Mouse (Mus musculus): ENCODE measurements around the gene Ppp5c. TPM values are rescaled to one million over a fixed set of nuclear protein-coding genes. Genes with fewer than 3 reads are reported as not detected.

Gene Ppp5c
- total RNA-seq, 2 experiments from 2014 or later = 110 to 120 TPM

GRCm38 (mm10) chr7:17019426-17020166 lies 8.1 kb downstream of the Ppp5c start:
- no peak for DNase-seq
- intact Hi-C loops (cut with DNase I) = no loop called here

DNA sequence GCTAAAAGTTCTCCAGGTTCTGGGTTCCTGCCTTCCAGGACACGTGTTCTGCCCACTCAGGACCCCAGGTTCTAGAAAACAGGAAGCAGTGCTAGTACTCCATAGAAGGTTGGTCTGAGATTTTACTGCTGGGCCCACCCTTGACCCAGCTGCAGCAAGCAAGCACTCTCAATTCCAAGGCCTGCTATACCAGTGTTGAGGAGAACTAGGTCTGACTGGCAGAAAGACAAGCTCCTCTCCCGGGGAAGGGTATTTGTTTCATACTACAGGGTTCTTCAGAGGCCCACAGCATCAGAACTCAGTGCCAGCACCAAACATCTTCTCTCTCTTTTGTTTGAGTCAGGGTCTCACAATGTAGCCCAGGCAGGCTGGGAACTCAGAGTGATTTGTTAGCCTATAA lies 9.8 kb downstream of the Ppp5c start:
- intact Hi-C loops (cut with DNase I) = no loop called here
- no peak for DNase-seq

DNA sequence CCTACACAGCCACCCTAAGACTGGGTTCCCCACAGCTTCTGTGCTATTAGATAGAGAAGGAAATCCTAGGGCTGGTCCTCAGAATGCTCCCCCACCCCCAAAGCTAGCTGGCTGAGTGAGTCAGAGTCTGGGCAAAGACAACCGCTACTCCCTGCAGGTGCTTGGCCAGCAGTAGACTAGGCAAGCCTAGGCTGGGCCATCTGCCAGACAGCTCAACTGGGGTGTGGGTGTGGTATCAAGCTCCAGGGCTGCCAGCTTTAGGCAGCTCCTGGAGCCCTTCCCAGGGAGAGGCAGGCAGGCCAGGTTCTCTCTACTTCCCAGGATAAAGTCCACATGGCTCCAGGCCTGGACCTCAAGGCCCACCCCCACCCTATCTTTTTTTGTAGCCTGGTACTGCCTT lies 10.7 kb downstream of the Ppp5c start:
- intact Hi-C loops (cut with DNase I) = no loop called here
- peak; percentile 97 for DNase-seq

DNA sequence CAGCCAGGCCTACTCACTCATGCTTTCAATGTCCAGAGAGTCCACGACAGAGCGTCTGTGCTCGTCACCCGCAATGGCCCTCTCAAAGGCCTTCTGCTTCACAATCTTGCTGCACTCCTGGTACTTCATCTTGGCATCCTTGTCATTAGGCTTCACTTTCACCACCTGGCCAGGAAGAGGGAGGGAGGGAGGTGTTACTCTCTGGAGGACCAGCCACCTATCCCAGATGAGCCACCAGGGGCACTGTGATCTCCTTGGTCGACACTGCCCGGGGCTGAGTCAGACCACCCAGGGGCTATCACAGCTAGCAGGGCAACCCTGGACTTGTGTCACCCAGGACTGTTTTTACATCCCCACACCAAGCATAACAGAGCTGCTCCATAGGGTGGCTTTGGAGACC lies 12.3 kb downstream of the Ppp5c start:
- intact Hi-C loops (cut with DNase I) = no loop called here
- DNase-seq = no peak

DNA sequence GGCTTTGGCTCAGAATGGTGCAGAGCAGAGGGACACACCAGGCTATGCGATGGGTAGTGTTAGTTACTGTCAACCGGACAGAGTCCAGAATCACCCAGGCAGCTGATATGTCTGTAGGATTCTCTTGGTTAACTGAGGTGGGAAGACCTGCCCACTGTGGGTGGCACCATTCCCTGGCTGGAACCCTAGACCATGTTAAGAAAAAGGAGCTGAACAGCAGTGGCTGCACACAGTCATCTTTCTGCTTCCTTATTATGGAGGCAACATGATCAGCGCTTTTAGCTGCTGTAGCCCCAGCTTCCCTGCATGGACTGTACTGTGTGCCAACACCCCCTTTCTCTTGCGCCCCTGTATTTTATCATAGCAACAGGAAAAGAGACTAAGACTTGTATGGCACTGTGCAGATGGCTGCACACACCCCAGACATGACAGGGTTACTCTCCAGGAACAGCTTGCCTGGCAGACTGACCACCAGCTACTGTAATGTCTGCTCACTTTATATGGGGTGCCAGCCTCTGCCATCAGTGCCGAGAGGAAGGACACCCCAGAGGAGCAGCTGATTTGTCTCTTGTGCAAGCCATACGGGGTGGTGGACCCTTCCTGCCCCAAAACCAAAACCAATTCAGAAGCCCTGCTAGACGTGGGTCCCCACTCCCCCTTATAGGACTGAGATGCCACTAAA lies 15.7 kb downstream of the Ppp5c start:
- intact Hi-C loops (cut with DNase I) = no loop called here
- DNase-seq = no peak

DNA sequence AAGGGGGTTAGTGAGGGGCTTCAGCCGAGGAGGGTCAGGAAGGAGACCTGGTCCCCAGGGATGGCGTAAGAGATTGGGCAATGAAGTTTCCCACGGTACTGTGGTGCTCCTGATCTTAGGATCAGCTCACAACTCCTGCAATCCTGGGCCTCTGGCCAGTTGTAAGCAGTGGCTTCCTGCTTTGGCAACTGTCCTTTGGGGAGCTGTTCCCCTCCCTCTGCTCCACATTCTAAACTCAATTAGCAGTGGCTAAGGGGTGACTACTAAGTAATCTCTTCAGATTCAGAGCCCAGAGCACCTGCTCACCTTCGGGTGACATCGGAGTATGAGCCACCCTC lies 17.7 kb downstream of the Ppp5c start:
- intact Hi-C loops (cut with DNase I) = no loop called here
- DNase-seq = no peak

GRCm38 (mm10) chr7:17009326-17010009 lies 18.3 kb downstream of the Ppp5c start:
- intact Hi-C loops (cut with DNase I) = loop anchor here (5.0 kb wide), 1 partner anchor 53 kb away; the partner anchor contains the start of gene Hif3a
- no peak for DNase-seq

DNA sequence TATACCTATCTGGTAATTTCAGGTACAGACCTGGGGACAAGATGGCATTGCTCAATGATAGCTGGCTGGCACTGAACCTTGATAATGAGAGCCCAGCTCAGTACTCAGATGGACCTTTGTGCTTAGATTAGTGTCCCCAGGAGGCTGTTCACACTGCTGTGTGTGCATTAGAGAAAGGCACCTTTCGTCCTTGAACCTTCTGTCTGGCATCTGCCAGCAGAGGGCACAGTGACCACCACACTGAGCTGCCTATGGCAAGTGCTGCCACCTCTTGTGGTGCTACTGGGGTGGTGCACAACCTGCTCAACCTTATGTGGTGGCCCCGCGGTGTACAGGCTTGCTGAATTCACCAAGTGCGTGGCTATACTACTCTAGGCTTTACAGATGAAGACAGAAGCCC lies 20.4 kb downstream of the Ppp5c start:
- intact Hi-C loops (cut with DNase I) = loop anchor here (5.0 kb wide), 1 partner anchor 55 kb away; the partner anchor contains the start of gene Hif3a
- no peak for DNase-seq

GRCm38 (mm10) chr7:17004716-17005115 lies 23.0 kb downstream of the Ppp5c start:
- DNase-seq = no peak
- intact Hi-C loops (cut with DNase I) = loop anchor here (5.0 kb wide), 1 partner anchor 58 kb away; the partner anchor contains the start of gene Hif3a

DNA sequence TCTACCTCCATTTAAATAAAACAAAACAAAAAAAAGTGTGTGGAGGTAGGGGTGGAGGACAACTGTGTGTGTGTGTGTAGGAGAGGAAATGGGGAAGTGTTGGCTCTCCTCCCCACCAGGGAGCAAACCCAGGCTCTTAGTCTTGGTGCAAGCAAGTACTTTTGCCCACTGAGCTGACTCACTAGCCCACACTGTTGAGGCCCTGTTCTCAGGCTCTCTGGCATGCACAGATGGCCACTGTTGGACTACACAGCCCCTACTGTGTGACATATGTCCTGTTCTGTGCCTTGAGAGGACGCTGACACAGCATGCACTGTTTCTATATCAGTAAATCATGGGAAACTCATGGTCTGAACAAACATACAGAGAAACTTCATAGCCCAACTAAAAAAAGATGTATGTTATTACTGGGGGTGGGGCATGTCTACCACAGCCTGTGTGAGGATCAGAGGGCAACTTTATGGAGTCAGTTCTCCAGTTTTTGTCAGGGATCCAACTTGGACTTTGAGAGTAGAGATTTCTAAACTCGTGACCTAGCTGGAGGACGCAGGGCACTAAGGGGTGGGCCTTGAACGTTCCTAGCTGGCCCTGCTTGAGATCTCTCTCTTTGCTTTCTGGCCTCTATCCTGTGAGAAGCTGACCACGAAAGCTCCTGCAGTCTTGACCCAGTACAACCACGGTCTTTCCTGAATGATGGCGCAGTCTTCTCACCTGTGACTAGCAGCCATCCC lies 24.3 kb downstream of the Ppp5c start:
- intact Hi-C loops (cut with DNase I) = loop anchor here (2.0 kb wide), 1 partner anchor 53 kb away; no protein-coding TSS in a partner anchor
- no peak for DNase-seq

DNA sequence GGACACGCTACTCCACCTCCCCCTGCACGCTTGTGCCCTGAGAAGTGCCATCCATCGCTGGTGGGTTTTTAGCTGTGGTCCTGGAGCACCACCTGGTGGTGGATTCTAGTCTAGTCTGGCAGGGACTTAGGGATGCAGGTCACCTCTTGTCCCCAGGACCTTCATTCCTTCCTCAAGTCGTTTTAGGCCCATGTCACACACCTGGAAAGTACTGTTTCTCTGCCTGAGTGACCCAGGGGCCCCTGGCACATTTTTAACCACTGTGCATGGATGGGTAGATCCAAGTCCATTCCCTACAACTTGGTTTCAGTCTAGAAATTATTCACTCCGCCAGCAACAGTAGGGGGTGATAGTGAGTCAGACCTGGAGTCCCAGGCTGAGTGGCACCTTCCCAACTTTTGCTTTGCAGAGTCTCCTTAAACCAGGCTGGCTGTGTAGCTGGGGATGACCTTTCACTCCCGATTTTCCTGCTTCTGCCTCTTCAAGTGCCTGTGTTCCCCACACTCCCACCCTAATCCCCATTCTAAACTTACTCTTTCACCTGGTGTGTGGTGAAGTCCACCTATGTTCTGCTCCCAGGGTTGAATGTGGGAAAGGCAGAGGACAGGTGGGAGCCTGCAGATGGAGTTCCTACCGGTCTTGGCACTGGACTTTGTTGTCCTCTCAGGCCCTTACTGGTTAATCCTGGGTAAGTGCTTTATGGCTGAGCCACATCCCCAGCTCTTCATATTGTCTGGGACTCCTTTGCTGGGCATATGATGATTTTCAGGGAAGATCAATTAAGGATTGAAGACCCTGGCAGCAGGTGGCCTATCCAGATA lies 25.1 kb downstream of the Ppp5c start:
- peak; percentile 90 for DNase-seq
- intact Hi-C loops (cut with DNase I) = loop anchor here (1.0 to 2.0 kb wide), 2 partner anchors 52 to 70 kb away; no protein-coding TSS in a partner anchor

DNA sequence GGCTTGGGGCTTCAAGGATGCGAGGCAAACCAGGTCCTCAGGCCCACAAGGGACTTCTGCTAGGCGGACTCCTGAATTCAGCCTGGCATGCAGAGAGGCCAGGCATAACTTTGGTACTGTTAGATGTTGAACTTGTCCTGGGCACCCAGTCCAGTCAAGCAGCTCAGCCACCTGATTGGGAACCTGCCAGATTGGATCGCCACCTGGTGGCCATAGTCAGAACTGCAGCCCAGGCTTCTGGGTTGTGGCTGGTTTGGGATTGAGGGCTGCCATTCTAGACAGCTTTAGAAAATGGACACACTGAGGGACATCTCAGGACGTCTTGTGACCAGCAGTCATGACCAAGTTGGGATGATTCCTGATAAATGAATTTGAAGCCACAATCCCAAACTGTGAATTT lies 28.1 kb downstream of the Ppp5c start:
- intact Hi-C loops (cut with DNase I) = no loop called here
- DNase-seq = peak; percentile 82

- intact Hi-C loops (cut with DNase I) = no loop called here
- no peak for DNase-seq
Measured at GRCm38 (mm10) chr7:16999233-16999632, 28.5 kb downstream of the Ppp5c start.

- DNase-seq = no peak
- intact Hi-C loops (cut with DNase I) = no loop called here
Measured at GRCm38 (mm10) chr7:16995345-16995744, 32.4 kb downstream of the Ppp5c start.

DNA sequence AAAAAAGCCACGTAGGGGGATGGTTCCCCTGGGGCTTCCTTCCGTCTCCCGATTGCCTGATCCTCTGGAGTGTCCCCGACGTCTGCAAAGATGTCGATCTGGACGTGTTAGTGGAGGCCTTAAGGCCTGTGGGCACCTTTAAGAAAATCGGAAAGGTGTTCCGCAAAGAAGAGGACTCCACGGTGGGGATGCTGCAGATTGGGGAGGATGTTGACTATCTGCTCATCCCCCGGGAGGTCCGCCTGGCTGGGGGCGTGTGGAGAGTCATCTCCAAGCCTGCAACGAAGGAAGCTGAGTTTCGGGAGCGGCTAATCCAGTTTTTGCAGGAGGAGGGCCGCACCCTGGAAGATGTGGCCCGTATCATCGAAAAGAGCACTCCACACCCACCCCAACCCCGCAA lies 33.3 kb downstream of the Ppp5c start:
- intact Hi-C loops (cut with DNase I) = no loop called here

GRCm38 (mm10) chr7:16993651-16994399 lies 33.9 kb downstream of the Ppp5c start:
- intact Hi-C loops (cut with DNase I) = no loop called here
- peak; percentile 77 for DNase-seq

More for the DNA sequence above, 33.3 kb downstream of the Ppp5c start:
- no peak for DNase-seq

- DNase-seq = no peak
- intact Hi-C loops (cut with DNase I) = no loop called here
Measured at GRCm38 (mm10) chr7:16992451-16992807, 35.3 kb downstream of the Ppp5c start, which contains the start of gene Ccdc8. TSS of gene Ccdc8 (plus strand) at chr7:16992708.

GRCm38 (mm10) chr7:16991681-16992450 lies 35.9 kb downstream of the Ppp5c start:
- DNase-seq = no peak
- intact Hi-C loops (cut with DNase I) = no loop called here
